1 mouse cellular context compared by ENCODE assay signal in genomic region chr9:114394677-114395076, GRCm38 (mm10).
TF ChIP-seq lines count a peak whose summit lies in the region.

No protein-coding gene starts in this region.

TF ChIP-seq in MEL, 35 proteins besides CTCF, POLR2A, EP300 and RAD21:
- no peak for TF ChIP-seq JUND (IDR thresholded peaks at IDR 0.05; ENCODE audit: low read depth, low read length)
- no peak for TF ChIP-seq TBP (IDR thresholded peaks at IDR 0.05; ENCODE audit: low read depth, low read length)
- no peak for TF ChIP-seq BHLHE40 (IDR thresholded peaks at IDR 0.05; ENCODE audit: borderline replicate concordance, low read depth, low read length)
- no peak for TF ChIP-seq SMC3 (IDR thresholded peaks at IDR 0.05; ENCODE audit: low read depth, low read length)
- no peak for TF ChIP-seq ZMIZ1 (IDR thresholded peaks at IDR 0.05; ENCODE audit: low read depth, low read length)
- TF ChIP-seq MAX (IDR thresholded peaks at IDR 0.05; ENCODE audit: low read length): 0 out of 2 replicates have a peak, but pooled peaks have one; percentile 44
- 0 out of 2 replicates have a peak, but pooled peaks have one; percentile 31 for TF ChIP-seq RCOR1 (IDR thresholded peaks at IDR 0.05; ENCODE audit: low read depth, low read length)
- peak; percentile 66; the same call in 1 of the 2 replicates for TF ChIP-seq MYC (IDR thresholded peaks at IDR 0.05; ENCODE audit: low read depth, low read length)
- peak; percentile 81 for TF ChIP-seq ETS1 (IDR thresholded peaks at IDR 0.05; ENCODE audit: low read depth, low read length)
- no peak for TF ChIP-seq CHD1 (IDR thresholded peaks at IDR 0.05; ENCODE audit: low read depth, low read length)
- peak; percentile 85 for TF ChIP-seq MAFK (IDR thresholded peaks at IDR 0.05; ENCODE audit: borderline replicate concordance, low read depth, low read length)
- 0 out of 2 replicates have a peak, but pooled peaks have one; percentile 10 for TF ChIP-seq USF1 (IDR thresholded peaks at IDR 0.05; ENCODE audit: low read depth, low read length)
- no peak for TF ChIP-seq CHD2 (IDR thresholded peaks at IDR 0.05; ENCODE audit: low read length)
- TF ChIP-seq NELFE (IDR thresholded peaks at IDR 0.05; ENCODE audit: low read depth, low read length): peak; percentile 20
- TF ChIP-seq ELF1 (IDR thresholded peaks at IDR 0.05; ENCODE audit: low read depth, low read length): 0 out of 2 replicates have a peak, but pooled peaks have one; percentile 16
- TF ChIP-seq GABPA (IDR thresholded peaks at IDR 0.05; ENCODE audit: low read depth, low read length): no peak
- TF ChIP-seq NRF1 (IDR thresholded peaks at IDR 0.05; ENCODE audit: insufficient read depth, low read depth, low read length, poor library complexity, severe bottlenecking): no peak
- TF ChIP-seq ZKSCAN1 (IDR thresholded peaks at IDR 0.05; ENCODE audit: low read depth, low read length): no peak
- TF ChIP-seq GATA1 (IDR thresholded peaks at IDR 0.05; ENCODE audit: low read depth, low read length): peak; percentile 72
- no peak for TF ChIP-seq ZNF384 (IDR thresholded peaks at IDR 0.05; ENCODE audit: low read depth, low read length)
- no peak for TF ChIP-seq MYB (IDR thresholded peaks at IDR 0.05; ENCODE audit: low read depth, low read length)
- TF ChIP-seq KAT2A (conservative IDR thresholded peaks at IDR 0.05; ENCODE audit: low read depth, low read length): no peak
- no peak for TF ChIP-seq POLR2AphosphoS5 (IDR thresholded peaks at IDR 0.05; ENCODE audit: borderline replicate concordance, low read depth, low read length)
- TF ChIP-seq SIN3A (IDR thresholded peaks at IDR 0.05; ENCODE audit: low read length): peak; percentile 74
- no peak for TF ChIP-seq HCFC1 (IDR thresholded peaks at IDR 0.05; ENCODE audit: low read depth, low read length)
